Comparison of ENCODE assay signal across 22 mouse cellular contexts in genomic region chr5:23006207-23006606, GRCm38 (mm10).
"Had no signal": no experiment of that assay in that cellular context is flagged by ENCODE, and none has a peak within 500 bp of the region (broad histone marks: within the 10 kb centered on the region; RNA-seq: fewer than 3 reads in every experiment).

No protein-coding gene starts in this region.

- H3K36me3 ChIP-seq: limb, embryonic 12.5 days; limb, embryonic 15.5 days; midbrain, embryonic 12.5 days; midbrain, embryonic 15.5 days; neural tube, embryonic 12.5 days; neural tube, embryonic 15.5 days had no signal

- DNase-seq: kidney, postnatal 36 days; left cerebral cortex, postnatal 4 days; liver, postnatal 0 days; lung, embryonic 14.5 days; right cerebral cortex, adult 18-20 months; right cerebral cortex, postnatal 14 days; right cerebral cortex, postnatal 4 days; thymus, adult 2 months; thymus, postnatal 14 days; thymus, postnatal 4 days had no signal

- H3K4me1 ChIP-seq: limb, embryonic 12.5 days; limb, embryonic 15.5 days; midbrain, embryonic 12.5 days; midbrain, embryonic 15.5 days; neural tube, embryonic 12.5 days; neural tube, embryonic 15.5 days had no signal

- H3K9ac ChIP-seq: limb, embryonic 12.5 days; limb, embryonic 15.5 days; liver, embryonic 14.5 days; liver, postnatal 0 days; lung, embryonic 14.5 days; midbrain, embryonic 12.5 days; midbrain, embryonic 15.5 days; neural tube, embryonic 12.5 days; neural tube, embryonic 15.5 days had no signal

- H3K4me3 ChIP-seq: limb, embryonic 12.5 days; limb, embryonic 15.5 days; midbrain, embryonic 12.5 days; midbrain, embryonic 15.5 days; neural tube, embryonic 12.5 days; neural tube, embryonic 15.5 days had no signal

- H3K27ac ChIP-seq: kidney, postnatal 0 days; limb, embryonic 12.5 days; limb, embryonic 15.5 days; liver, embryonic 14.5 days; macrophage; midbrain, embryonic 12.5 days; midbrain, embryonic 15.5 days; neural tube, embryonic 12.5 days; neural tube, embryonic 15.5 days; stomach, postnatal 0 days had no signal

- H3K27me3 ChIP-seq: limb, embryonic 12.5 days; limb, embryonic 15.5 days; midbrain, embryonic 12.5 days; midbrain, embryonic 15.5 days; neural tube, embryonic 12.5 days; neural tube, embryonic 15.5 days had no signal

- H3K4me2 ChIP-seq: limb, embryonic 12.5 days; limb, embryonic 15.5 days; liver, embryonic 11.5 days; lung, embryonic 14.5 days; midbrain, embryonic 12.5 days; midbrain, embryonic 15.5 days; neural tube, embryonic 12.5 days; neural tube, embryonic 15.5 days had no signal

- H3K9me3 ChIP-seq: limb, embryonic 12.5 days; limb, embryonic 15.5 days; midbrain, embryonic 12.5 days; midbrain, embryonic 15.5 days; neural tube, embryonic 12.5 days; neural tube, embryonic 15.5 days had no signal

- ATAC-seq: liver, postnatal 0 days; lung, postnatal 0 days; midbrain, embryonic 15.5 days had no signal
